ENCODE assay signal across 8 mouse cellular contexts in the genomic region with DNA sequence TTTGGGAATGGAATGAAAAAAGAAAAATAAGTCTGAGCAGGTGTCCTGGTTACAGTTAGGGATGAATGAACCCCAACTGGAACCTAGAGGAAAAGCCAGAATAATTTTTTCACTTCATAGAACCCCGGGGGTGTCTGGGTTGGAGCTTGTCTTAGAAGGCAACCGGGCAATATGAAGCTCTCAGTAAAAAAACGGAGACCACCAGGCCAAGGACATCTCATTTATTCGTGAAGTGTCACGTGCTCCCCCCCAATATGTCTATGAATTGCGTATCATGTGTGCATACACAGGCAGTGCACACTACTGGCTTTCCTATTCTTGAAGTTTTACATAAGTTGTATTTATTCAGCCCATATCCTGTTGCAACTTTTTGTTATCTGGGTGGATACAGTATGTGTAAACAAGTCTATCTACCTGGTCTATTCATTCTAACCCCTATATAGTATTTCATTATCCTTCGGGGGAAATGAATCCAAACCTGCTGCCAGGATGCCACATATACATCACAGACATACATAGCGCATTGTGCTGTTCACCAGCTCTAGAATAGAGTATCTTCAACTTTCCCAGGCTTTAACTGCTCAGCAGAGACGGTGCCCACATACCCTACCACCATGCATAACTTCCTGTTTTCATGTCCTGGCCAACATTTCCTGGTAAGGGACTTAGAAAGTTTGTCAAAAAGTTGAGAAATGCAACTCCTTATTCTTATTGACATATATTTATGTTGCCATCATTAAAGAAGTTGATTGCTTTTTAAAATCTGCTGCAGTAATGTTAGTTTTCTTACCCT. TPM values are rescaled to one million over a fixed set of nuclear protein-coding genes. Genes with fewer than 3 reads are reported as not detected.
DNase-seq lines count a peak whose midpoint lies in the region; ATAC-seq lines count a peak whose summit lies in the region.

No protein-coding gene starts in this region.

- peak; percentile 71 for DNase-seq in heart, adult 11 months
- DNase-seq in heart, postnatal 25 days (ENCODE audit: low spot score) = no peak
- peak; percentile 14 for DNase-seq in CD4-positive helper T cell, adult 2 months (ENCODE audit: low read depth, low spot score)
- DNase-seq in embryo, embryonic 10 days (ENCODE audit: low spot score) = no peak
- no peak for DNase-seq in spleen, adult 18-20 months
- no peak for DNase-seq in spleen, postnatal 14 days (ENCODE audit: low spot score in 2 of 2)

- peaks cover 7% of the 10 kb centered on the region for H3K27me3 ChIP-seq in heart, embryonic 16.5 days (ENCODE audit: control insufficient read depth, insufficient read depth, low read length)

- peaks cover 5% of the 10 kb centered on the region for H3K4me1 ChIP-seq in heart, embryonic 16.5 days (ENCODE audit: control insufficient read depth, insufficient read depth, low read length)

- ATAC-seq in heart, embryonic 16.5 days (replicated peaks; ENCODE audit: extremely low read depth, insufficient read depth, low FRiP score) = no peak
- peak; percentile 29; the same call in 1 of the 2 replicates for ATAC-seq in megakaryocyte, adult 5-6 weeks (ENCODE audit: poor library complexity, severe bottlenecking)

- no peaks in the 10 kb centered on the region for H3K9me3 ChIP-seq in heart, embryonic 16.5 days (replicated peaks; ENCODE audit: control insufficient read depth, low read length)

- peak overlapping the region; percentile 85 for H3K4me3 ChIP-seq in heart, embryonic 16.5 days (ENCODE audit: low read length)

- peak overlapping the region; percentile 90 for H3K4me2 ChIP-seq in heart, embryonic 16.5 days (ENCODE audit: low read depth, low read length)

- WGBS in heart, embryonic 16.5 days = 56% methylated on average over 9 of the region's 9 CpGs

- no peak overlapping the region for H3K27ac ChIP-seq in heart, embryonic 16.5 days (ENCODE audit: low read length)

- intact Hi-C loops in heart, postnatal 25 days (cut with DNase I) = loop anchor here (2.0 to 5.0 kb wide), 2 partner anchors 35 to 212 kb away; a partner anchor contains a TSS

- no peaks in the 10 kb centered on the region for H3K36me3 ChIP-seq in heart, embryonic 16.5 days (ENCODE audit: control insufficient read depth, insufficient read depth)

- H3K9ac ChIP-seq in heart, embryonic 16.5 days (ENCODE audit: low read length) = peak overlapping the region; percentile 85

RNA-seq across cellular contexts. Expression of a gene that starts 0.8 kb away (rescaled TPM):
- 10 to 100 TPM; 13.2 to 15.0 TPM for total RNA-seq in heart, postnatal 25 days (2021)
- polyA plus RNA-seq in heart, embryonic 16.5 days (2015; fragmentation: Nextera tagmentation; extraction: Ambion mirVana) = 2.6 and 2.7 TPM in 2 replicates
- total RNA-seq in megakaryocyte, adult 5-6 weeks (2015) = 5.3 and 5.9 TPM in 2 replicates
- 8.9 and 9.7 TPM in 2 replicates for total RNA-seq in megakaryocyte, adult 5-6 weeks (2017)

RNA-seq across cellular contexts. Expression of a gene that starts 36.9 kb away (rescaled TPM):
- total RNA-seq in heart, postnatal 25 days (2021) = 10 to 100 TPM; 11.2 to 11.3 TPM
- 7.5 and 9.2 TPM in 2 replicates for polyA plus RNA-seq in heart, embryonic 16.5 days (2015; fragmentation: Nextera tagmentation; extraction: Ambion mirVana)
- total RNA-seq in megakaryocyte, adult 5-6 weeks (2015) = 24.1 and 28.7 TPM in 2 replicates
- 14.9 and 20.9 TPM in 2 replicates for total RNA-seq in megakaryocyte, adult 5-6 weeks (2017)

Comparison
In these comparisons a context has a peak if more than half of its experiments do, and no peak if none do; other contexts are left out.
1. DNase-seq: peak in heart, adult 11 months (single experiment) and CD4-positive helper T cell, adult 2 months (single experiment); none in heart, postnatal 25 days (single experiment), embryo, embryonic 10 days (single experiment), spleen, adult 18-20 months (0 of 2) and spleen, postnatal 14 days (0 of 2).